Comparison of ENCODE assay signal across 18 mouse cellular contexts in genomic region chr9:83253789-83254188, GRCm38 (mm10).
DNase-seq lines count a peak whose midpoint lies in the region; ATAC-seq and TF ChIP-seq lines count a peak whose summit lies in the region.
"Had no signal": no experiment of that assay in that cellular context is flagged by ENCODE, and none has a peak within 500 bp of the region (broad histone marks: within the 10 kb centered on the region; RNA-seq: fewer than 3 reads in every experiment).

No protein-coding gene starts in this region.

- H3K27me3 ChIP-seq in kidney, adult 2 months (replicated peaks; ENCODE audit: control insufficient read depth, insufficient read depth, low read length): no peaks in the 10 kb centered on the region
- H3K27me3 ChIP-seq in liver, adult 2 months (ENCODE audit: control insufficient read depth, insufficient read depth, low read length): no peaks in the 10 kb centered on the region
- H3K27me3 ChIP-seq in liver, embryonic 12.5 days (replicated peaks): no peaks in the 10 kb centered on the region
- no peaks in the 10 kb centered on the region for H3K27me3 ChIP-seq in liver, embryonic 16.5 days (ENCODE audit: control insufficient read depth, insufficient read depth, low read depth, low read length)
- H3K27me3 ChIP-seq in midbrain, embryonic 16.5 days (ENCODE audit: control insufficient read depth, insufficient read depth, low read depth, low read length): no peaks in the 10 kb centered on the region
- H3K27me3 ChIP-seq: hindbrain, embryonic 12.5 days had no signal

- DNase-seq in kidney, adult 2 months: peak; percentile 70
- no peak for DNase-seq in kidney, postnatal 4 days
- peak; percentile 72 for DNase-seq in liver, adult 2 months (ENCODE audit: extremely low read depth, low read depth, low spot score)
- DNase-seq: adrenal gland, adult 2 months; adrenal gland, postnatal 25 days; cerebellum, adult 18-20 months; cerebellum, adult 9-11 months; gastrocnemius, postnatal 10 days; heart, adult 18-20 months; heart, postnatal 10 days; heart, postnatal 4 days had no signal

- peaks cover 3% of the 10 kb centered on the region; the same call in 1 of the 2 replicates for H3K79me2 ChIP-seq in liver, adult 2 months (ENCODE audit: control insufficient read depth, insufficient read depth, low read length)

- 62% methylated on average over 11 of the region's 11 CpGs for WGBS in kidney, adult 2 months
- 26% methylated on average over 11 of the region's 11 CpGs for WGBS in liver, adult 2 months
- WGBS in liver, embryonic 12.5 days (ENCODE audit: insufficient replicate concordance): 79% methylated on average over 11 of the region's 11 CpGs
- WGBS in liver, embryonic 16.5 days (ENCODE audit: insufficient replicate concordance): 61% methylated on average over 11 of the region's 11 CpGs
- WGBS in midbrain, embryonic 16.5 days: 90% methylated on average over 11 of the region's 11 CpGs

- peak overlapping the region; percentile 75 for H3K9ac ChIP-seq in liver, adult 2 months (ENCODE audit: low read depth, low read length)
- no peak overlapping the region for H3K9ac ChIP-seq in liver, embryonic 12.5 days
- H3K9ac ChIP-seq in liver, embryonic 16.5 days (ENCODE audit: low read depth, low read length): no peak overlapping the region
- H3K9ac ChIP-seq in midbrain, embryonic 16.5 days (ENCODE audit: low read depth, low read length): no peak overlapping the region
- H3K9ac ChIP-seq: hindbrain, embryonic 12.5 days had no signal

- no peaks in the 10 kb centered on the region for H3K9me3 ChIP-seq in liver, embryonic 12.5 days (replicated peaks)
- H3K9me3 ChIP-seq in liver, embryonic 16.5 days (replicated peaks; ENCODE audit: control insufficient read depth, low read length): no peaks in the 10 kb centered on the region
- no peaks in the 10 kb centered on the region for H3K9me3 ChIP-seq in midbrain, embryonic 16.5 days (replicated peaks; ENCODE audit: control insufficient read depth, low read length, poor library complexity, severe bottlenecking)
- H3K9me3 ChIP-seq: embryonic facial prominence, embryonic 10.5 days; heart, embryonic 10.5 days; hindbrain, embryonic 12.5 days had no signal

- H3K27ac ChIP-seq in kidney, adult 2 months (ENCODE audit: insufficient read depth, low read depth, low read length): peak overlapping the region; percentile 83
- peak overlapping the region; percentile 82 for H3K27ac ChIP-seq in liver, adult 2 months (replicated peaks; ENCODE audit: insufficient read depth, low read depth, low read length)
- no peak overlapping the region for H3K27ac ChIP-seq in liver, embryonic 12.5 days
- H3K27ac ChIP-seq in liver, embryonic 16.5 days (ENCODE audit: low read length): 0 out of 2 replicates have a peak overlapping the region, but pooled peaks have one; percentile 21
- no peak overlapping the region for H3K27ac ChIP-seq in midbrain, embryonic 16.5 days (ENCODE audit: low read length)
- H3K27ac ChIP-seq: embryonic facial prominence, embryonic 10.5 days; heart, embryonic 10.5 days; hindbrain, embryonic 12.5 days had no signal

- H3K4me1 ChIP-seq in kidney, adult 2 months (ENCODE audit: control insufficient read depth, insufficient read depth, low read length): no peaks in the 10 kb centered on the region
- H3K4me1 ChIP-seq in liver, adult 2 months (ENCODE audit: control insufficient read depth, insufficient read depth, low read length): peaks cover 4% of the 10 kb centered on the region
- no peaks in the 10 kb centered on the region for H3K4me1 ChIP-seq in liver, embryonic 12.5 days
- no peaks in the 10 kb centered on the region for H3K4me1 ChIP-seq in liver, embryonic 16.5 days (ENCODE audit: control insufficient read depth, low read depth, low read length)
- H3K4me1 ChIP-seq in midbrain, embryonic 16.5 days (ENCODE audit: control insufficient read depth, insufficient read depth, low read length): no peaks in the 10 kb centered on the region
- H3K4me1 ChIP-seq: embryonic facial prominence, embryonic 10.5 days; heart, embryonic 10.5 days; hindbrain, embryonic 12.5 days had no signal

- no peak overlapping the region for H3K4me2 ChIP-seq in liver, embryonic 12.5 days
- H3K4me2 ChIP-seq in liver, embryonic 16.5 days (ENCODE audit: low read depth, low read length): peak overlapping the region; percentile 37; the same call in 1 of the 2 replicates
- no peak overlapping the region for H3K4me2 ChIP-seq in midbrain, embryonic 16.5 days (ENCODE audit: low read length)
- H3K4me2 ChIP-seq: hindbrain, embryonic 12.5 days had no signal

- no peak for TF ChIP-seq CTCF in kidney, adult 2 months (conservative IDR thresholded peaks at IDR 0.05; ENCODE audit: insufficient read depth, insufficient read length, low read depth, low read length)
- no peak for TF ChIP-seq CTCF in liver, adult 2 months (IDR thresholded peaks at IDR 0.05; ENCODE audit: low read depth, low read length)

- ATAC-seq in liver, embryonic 12.5 days: no peak
- no peak for ATAC-seq in liver, embryonic 16.5 days (ENCODE audit: low read depth)
- ATAC-seq in midbrain, embryonic 16.5 days: no peak
- ATAC-seq: forebrain, embryonic 16.5 days had no signal

- no peak for TF ChIP-seq POLR2A in kidney, adult 2 months (IDR thresholded peaks at IDR 0.05; ENCODE audit: low read depth, low read length)
- TF ChIP-seq POLR2A in liver, adult 2 months (IDR thresholded peaks at IDR 0.05; ENCODE audit: extremely low read depth, insufficient read depth, low read length): no peak

- H3K4me3 ChIP-seq in kidney, adult 2 months (ENCODE audit: insufficient read depth, low read depth, low read length): peak overlapping the region; percentile 43
- H3K4me3 ChIP-seq in liver, adult 2 months (ENCODE audit: insufficient read depth, low read depth, low read length): peak overlapping the region; percentile 58
- H3K4me3 ChIP-seq in liver, embryonic 12.5 days: no peak overlapping the region
- H3K4me3 ChIP-seq in liver, embryonic 16.5 days (ENCODE audit: low read depth, low read length): peak overlapping the region; percentile 27
- H3K4me3 ChIP-seq in midbrain, embryonic 16.5 days (ENCODE audit: low read depth, low read length): no peak overlapping the region
- H3K4me3 ChIP-seq: embryonic facial prominence, embryonic 10.5 days; heart, embryonic 10.5 days; hindbrain, embryonic 12.5 days had no signal

- H3K36me3 ChIP-seq in kidney, adult 2 months (ENCODE audit: control insufficient read depth, insufficient read depth, low read length): no peaks in the 10 kb centered on the region
- no peaks in the 10 kb centered on the region for H3K36me3 ChIP-seq in liver, adult 2 months (ENCODE audit: control insufficient read depth, insufficient read depth, low read length)
- no peaks in the 10 kb centered on the region for H3K36me3 ChIP-seq in liver, embryonic 12.5 days
- no peaks in the 10 kb centered on the region for H3K36me3 ChIP-seq in liver, embryonic 16.5 days (ENCODE audit: control insufficient read depth, insufficient read depth)
- no peaks in the 10 kb centered on the region for H3K36me3 ChIP-seq in midbrain, embryonic 16.5 days (ENCODE audit: control insufficient read depth, insufficient read depth, low read length)
- H3K36me3 ChIP-seq: embryonic facial prominence, embryonic 10.5 days; heart, embryonic 10.5 days; hindbrain, embryonic 12.5 days had no signal

Comparison
In these comparisons a context has a peak if more than half of its experiments do, and no peak if none do; other contexts are left out.
1. DNase-seq: peak in kidney, adult 2 months (single experiment) and liver, adult 2 months (single experiment); none in kidney, postnatal 4 days (0 of 2).
2. H3K27ac ChIP-seq: peak in kidney, adult 2 months (single experiment), liver, adult 2 months (single experiment) and liver, embryonic 16.5 days (single experiment); none in liver, embryonic 12.5 days (single experiment) and midbrain, embryonic 16.5 days (single experiment).
3. H3K4me3 ChIP-seq: peak in kidney, adult 2 months (single experiment), liver, adult 2 months (single experiment) and liver, embryonic 16.5 days (single experiment); none in liver, embryonic 12.5 days (single experiment) and midbrain, embryonic 16.5 days (single experiment).